Mouse (Mus musculus): ENCODE data around the gene Thsd4. TPM values are rescaled to one million over a fixed set of nuclear protein-coding genes. Genes with fewer than 3 reads are reported as not detected.

Thsd4 gene
- 1 to 10 TPM; 3.7 to 4.8 (median 4.2) TPM for total RNA-seq (2022)

DNA sequence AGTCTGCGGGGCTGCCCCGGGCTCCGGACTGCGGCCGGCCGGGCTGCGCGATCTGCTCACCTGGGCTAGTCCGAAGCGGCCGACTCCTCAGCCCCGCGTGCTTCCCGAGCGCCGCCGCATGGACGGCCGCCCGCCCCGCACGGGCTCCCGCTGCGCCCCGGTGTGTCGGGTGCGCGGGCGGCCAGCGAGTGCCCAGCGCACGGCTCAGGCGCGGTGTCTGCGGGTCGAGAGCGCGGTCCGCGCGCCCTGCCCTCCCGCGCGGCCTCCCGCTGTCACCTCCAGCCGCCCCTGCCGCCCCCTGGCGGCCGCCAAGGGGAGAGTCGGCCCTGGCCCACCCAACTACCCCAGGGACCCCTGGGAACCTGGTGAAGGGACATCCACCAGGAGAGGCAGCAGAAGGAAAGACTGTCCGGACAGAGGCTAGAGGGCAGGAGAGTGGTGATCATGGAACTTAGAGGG is at the start of gene Thsd4:
Gene Thsd4 (minus strand): TSS at position 241 of the 459 bp plus-strand sequence.
- DNase-seq (ENCODE audit: low spot score), result no peak

DNA sequence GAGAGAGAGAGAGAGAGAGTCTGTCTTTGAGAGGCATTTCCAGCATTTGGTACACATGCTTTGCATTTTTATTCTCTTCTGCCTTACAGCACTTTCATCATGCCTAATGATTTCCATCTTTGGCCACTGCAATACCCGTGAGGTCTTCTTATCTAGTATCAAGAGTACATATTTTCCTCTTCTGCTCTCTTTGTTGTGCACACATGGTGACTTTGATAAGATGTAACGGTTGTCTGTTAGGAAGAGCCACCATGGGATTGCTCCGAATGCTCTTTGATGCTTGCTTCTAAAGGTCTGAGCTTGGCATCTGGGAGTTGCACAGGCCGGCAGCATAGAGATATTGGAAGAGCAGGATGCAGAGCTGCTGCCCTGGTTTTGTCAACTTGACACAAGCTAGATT is 49.2 kb upstream of the Thsd4 start:
- DNase-seq (ENCODE audit: low spot score), result no peak

DNA sequence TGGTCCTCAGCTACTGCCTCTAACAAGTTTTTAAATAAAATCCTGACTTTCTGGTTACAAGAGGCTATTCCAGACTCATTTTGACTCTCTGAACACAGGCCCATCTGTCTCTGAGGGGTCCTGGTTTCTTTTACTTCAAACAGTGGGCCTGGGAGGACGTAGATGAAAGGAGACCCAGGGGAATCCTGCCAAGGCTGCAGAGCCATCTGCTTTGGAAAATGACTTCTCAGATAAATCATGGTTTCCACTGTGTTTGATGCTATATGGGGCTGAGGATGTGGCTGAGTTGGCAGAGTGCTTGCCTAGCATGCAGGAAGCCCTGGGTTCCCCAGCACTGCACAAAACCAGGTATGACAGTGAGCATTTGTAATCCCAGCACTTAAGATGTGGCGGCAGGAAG is 47.5 kb upstream of the Thsd4 start:
- DNase-seq (ENCODE audit: low spot score), result no peak

DNA sequence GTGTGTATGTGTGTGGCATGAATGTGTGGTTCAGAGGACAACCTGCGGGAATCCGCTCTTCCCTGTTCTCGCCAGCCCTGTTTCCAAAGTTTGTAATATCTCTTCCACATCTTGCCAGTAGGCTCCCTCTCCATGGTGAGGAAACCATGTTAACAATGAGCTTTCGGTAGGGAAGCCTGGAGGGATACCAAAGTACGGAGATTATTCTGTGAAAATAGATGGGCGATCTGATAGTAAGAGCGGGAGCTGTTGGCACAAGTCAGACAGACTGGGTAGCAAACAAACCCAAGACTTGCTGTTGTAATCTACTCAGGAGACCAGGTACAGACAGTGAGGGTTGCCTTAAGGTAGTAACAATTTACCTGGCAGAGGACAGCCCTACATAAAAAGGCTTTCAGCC is 42.0 kb upstream of the Thsd4 start:
- DNase-seq (ENCODE audit: low spot score), result no peak

DNA sequence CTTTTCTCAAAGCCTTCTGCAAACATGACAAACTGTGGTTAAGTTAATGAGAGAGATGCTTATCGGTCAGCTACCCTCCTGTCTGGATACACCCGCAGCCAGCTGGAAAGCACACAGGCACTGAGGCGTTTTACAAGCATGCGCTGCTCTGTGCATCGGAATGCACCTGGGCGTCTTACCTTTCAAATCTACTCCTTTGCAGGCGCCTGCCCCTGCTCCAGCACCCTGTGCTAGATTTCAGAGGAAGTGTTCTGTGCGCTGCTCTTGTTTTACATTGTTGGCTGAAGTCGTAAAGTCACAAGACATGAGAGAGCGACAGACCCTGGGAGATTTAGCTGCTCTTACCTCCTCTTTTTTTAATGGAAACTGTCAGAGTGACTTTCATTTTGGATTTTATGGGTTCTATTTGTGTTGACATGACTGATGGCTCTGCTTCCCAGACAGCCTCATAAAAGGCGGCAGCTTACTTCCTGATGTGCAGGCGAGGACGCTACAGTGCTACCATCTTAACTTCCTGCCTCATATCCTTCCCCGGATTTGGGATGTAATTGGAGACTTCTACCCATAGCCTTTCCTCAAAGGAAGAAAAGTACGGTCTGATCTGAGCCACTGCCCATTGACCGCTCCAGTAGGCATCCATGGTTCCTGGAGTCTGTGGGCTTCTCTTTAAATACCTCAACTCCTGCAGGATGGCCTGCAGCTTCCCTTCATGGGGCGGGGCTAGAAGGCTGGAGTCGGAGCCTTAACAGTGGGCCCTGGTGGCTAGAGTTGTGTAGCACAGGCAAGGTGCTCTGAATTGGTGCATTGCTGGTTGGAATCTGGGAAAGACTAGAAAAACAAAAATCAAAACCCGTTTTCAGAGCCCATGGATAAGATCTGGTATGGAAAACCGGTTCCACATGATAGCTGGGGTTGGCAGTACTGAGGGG is 40.9 kb upstream of the Thsd4 start:
- no peak for DNase-seq (ENCODE audit: low spot score)

DNA sequence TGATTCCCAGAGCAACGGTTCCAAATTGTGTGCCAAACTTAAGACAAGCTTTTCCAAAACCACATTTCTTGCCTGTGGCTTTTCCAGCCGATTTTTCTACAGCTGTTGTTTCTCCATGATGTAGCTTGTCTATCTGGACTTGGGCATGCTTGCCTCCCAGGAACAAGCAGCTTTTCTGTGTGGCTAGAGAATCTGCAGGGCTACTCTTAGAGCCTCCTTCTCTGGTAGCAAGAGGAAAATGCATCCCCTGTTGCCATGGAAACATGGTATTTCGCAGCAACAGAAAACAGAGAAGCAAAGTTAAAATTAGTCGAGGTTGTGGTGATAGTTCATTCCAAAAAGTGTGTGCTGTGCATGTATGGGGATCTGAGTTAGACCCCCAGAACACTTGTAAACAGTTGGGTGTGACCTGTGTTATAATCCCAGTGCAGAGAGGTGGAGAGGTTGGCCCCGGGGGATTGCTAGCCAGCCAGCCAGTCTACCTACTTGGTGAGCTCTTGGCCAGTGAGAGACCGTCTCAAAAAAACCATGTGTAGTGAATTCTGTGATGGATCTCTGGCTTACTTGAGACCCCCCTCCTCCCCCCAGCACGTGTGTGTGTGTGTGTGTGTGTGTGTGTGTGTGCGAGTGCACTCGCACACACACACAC is 39.9 kb upstream of the Thsd4 start:
- peak; percentile 6 for DNase-seq (ENCODE audit: low spot score)

DNA sequence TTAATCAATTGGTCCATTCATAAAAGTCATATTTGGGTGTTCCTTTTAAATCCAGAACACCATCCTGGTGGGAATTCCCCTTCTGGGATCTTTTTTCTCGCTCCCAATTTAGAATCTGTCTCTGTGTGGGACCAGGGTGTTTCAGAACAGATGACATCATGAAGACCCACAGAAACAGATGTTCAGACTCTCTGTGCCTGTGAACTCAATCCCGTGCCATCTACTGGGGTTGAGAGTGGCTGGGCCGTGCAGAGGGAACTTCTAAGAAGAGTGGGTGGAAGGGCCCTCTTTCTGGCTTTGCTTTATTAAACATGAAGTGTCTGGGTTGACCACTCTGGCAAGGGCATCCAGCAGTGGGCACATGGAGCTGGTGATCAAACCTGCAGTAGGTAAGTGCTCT is 36.7 kb upstream of the Thsd4 start:
- DNase-seq (ENCODE audit: low spot score), result no peak

DNA sequence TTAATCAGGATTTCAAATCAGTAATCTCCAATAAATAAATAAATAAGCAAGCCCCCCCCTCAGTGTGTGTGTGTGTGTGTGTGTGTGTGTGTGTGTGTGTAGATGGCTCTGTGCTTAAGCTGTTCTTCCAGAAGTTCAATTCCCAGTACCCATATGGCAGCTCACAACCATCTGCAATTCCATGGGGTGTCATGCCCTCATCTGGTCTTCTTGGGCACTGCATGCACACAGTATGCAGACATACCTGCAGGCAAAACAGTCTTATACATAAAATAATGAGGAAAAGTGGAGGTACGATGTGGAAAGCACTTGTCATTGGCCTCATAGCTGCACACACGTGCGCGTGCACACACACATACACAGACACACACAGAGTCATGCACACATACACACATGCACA is 29.4 kb upstream of the Thsd4 start:
- DNase-seq (ENCODE audit: low spot score), result no peak

DNA sequence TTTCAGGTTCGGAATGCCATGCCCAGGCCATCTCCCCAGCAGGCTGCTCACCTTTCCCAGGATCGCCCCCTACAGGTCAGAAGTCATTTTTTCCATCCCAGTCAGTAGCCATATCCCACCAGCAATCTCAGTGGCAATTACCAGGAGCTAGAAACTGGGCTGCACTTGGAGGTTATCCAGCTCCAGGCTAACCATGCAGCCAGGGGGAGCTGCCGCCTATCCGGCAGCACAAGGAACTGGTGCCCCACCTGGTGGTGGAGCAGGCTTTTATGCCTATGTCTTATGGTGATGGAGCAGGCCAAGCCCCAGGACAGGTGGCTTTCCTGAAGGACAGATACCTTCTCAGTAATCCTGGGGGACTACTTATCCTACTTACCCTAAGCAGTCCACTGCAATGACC is 26.3 kb upstream of the Thsd4 start:
- DNase-seq (ENCODE audit: low spot score), result peak; percentile 10

DNA sequence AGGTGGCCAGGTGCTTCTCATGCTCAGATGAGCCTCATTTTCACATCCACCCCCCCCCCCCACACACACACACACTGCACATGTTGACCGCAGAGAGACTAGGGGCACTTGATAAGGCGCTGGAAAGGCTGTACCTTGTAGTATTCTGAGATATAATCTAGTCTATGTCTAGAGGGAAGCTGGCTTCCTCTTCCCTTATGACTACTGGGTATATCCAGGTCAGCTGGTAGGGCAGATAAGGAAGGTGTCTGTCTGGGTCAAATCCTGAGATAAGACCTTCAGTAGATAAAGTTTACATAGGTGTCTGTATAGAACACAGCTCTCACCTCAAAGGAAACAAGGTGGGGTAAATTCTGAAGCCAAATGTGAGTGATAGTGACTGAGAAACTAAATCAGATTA is 24.3 kb upstream of the Thsd4 start:
- no peak for DNase-seq (ENCODE audit: low spot score)

DNA sequence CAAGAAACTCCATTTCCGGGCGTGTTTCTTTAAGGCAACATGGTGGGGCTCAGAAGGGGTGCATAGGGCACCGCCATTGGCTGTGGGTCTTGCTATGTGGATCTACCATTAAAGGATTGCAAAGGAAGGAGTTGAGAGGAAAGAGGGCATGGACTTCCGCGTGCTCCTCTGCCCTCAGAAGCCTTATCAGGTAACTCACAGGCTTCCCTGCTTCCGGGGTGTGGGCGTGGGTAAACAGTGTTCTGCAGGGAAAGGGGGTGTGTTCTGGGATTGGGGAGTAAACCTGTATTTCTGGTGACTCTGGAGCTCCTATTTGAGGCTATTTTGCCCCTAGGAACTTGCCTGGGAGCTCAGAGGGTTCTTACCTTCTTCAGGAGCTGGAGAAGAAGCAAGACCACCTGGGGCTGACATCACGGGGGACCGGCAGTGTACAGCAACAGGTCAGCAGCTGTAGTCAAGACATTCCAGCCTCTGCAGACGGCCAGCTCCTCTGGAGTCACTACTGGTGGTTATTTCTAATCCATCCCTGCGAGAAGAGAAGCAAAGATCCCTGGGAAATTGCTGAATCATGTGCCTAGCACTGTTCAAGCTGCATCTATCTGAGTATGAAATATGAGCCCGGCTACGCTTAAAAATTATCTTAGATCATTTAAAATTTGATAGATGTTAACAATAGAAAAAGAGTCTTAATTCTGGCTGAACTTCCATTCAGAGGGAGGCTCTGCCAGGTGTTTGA is 23.7 kb upstream of the Thsd4 start:
- no peak for DNase-seq (ENCODE audit: low spot score)

DNA sequence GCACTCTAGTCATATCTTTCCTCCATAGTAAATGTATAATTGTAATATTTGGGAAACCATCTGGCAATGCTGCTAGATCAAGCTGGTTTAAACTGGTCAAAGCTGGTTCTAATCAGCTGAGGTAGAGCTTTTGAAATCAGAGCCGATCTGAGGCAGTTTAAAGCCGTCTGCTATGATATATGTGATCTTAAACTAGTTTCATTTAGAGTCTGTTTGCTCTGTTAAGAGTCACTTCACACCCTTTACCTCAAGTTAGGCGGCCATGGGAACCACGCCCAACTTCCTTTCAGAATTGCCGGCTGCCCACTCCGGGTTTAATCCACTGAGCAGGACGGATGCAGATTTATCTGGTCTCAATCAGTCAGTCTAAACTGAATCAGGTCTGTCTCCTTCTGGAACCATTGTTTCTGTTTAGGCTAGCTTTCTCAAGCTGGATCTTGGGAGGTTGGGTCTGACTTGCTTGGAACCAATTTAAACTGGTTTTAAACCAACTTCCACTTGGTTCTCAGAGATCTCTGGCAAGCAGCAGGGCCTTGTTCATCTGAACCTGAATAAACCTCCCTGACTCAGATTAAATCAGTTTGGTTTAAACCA is 21.7 kb upstream of the Thsd4 start:
- DNase-seq (ENCODE audit: low spot score), result no peak

DNA sequence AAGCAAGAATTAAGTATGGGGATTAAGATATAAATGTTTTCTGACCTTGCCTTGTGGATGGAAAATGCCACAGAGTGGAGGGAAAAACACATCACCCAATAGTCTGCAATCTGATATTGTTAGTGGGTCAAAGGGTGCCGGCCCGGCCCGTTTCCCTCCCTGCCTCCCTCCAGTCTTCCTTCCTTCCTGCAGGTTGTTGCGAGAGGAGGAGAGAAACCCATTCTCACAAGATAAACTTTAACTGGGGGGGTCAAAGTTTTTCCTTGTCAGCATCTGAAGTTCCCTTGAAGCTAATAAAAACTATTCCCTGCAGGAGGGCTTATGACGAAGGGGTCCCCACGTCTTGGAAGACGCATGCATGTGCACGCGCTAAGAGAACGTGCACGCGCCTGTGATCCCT is 8.5 kb upstream of the Thsd4 start:
- no peak for DNase-seq (ENCODE audit: low spot score)

DNA sequence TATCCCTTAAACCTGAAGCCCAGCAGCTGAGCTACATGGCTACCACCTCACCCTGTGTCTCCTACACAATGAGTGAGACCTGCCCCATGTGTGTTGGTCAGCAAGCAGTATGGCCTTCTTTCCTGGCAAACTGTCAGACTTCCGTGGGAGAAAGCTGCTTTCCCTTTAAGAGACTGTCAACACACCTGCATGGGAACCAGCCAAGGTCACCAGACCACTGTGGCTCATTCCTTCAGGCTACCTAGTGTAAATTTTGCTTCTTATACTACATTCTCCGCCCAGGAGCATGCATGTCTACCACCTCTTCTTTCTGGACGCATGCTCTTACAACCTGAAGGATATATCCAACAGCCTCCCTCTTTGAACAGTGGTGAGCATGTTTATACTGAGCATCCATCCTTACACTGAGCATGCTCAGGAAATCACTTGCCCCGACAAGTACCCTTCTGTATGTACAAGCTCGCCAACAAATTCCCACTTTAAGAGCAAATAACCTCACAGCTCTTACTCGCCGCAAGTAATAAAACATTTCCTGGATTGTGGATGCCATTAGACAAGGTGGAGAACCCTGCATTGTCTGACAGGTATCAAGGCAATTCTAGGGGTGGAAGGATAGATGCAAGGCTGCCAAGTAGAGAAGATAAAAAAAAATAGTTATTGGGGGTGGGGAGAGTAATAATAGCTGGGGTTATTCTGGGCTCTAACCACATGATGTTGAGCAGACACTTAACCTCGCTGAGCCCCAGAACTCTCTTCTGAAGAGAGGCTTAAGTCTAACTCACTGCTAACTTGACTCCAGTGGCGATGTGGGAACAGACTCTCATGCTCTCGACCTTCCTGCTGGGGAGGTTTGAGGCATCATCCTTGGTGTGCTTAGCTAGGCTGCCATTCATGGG is 7.8 kb upstream of the Thsd4 start:
- DNase-seq (ENCODE audit: low spot score), result no peak

DNA sequence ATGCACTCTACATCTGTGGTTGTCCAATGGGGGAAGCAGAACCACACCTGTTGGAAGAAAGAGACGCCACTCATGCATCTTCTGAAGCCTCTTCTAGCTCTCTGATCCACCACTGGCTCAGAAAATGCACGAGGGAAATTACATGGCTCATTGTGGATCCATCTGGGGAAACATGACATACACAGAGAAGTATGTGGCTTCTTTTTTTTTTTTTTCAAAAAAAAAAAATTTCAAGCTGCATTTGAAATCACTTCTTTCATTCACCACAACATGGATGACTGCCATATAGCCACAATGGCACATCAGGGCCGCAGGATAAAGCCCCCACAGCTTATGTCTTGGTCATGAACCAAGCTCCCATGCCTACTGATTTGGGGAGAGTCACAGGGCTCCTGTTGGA is 6.4 kb upstream of the Thsd4 start:
- no peak for DNase-seq (ENCODE audit: low spot score)

DNA sequence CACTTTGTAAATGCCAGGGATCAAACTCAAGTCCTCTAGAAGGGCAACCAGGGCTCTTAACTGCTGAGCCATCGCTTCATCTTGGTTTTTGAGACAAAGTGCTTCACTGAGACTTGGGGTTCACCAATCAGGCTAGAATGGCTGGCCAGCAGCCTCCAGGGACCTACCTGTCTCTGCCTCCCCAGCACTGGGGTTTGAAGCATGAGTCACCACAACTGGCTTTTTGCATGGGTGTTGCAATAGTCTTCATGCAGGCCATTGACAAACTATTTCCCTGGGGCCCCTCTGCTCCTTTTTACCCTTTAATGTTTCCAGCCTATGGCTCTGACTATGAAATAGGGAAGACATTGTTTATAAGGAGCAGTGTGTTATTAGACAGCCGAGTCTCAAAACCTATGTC is 6.0 kb upstream of the Thsd4 start:
- DNase-seq (ENCODE audit: low spot score), result no peak

DNA sequence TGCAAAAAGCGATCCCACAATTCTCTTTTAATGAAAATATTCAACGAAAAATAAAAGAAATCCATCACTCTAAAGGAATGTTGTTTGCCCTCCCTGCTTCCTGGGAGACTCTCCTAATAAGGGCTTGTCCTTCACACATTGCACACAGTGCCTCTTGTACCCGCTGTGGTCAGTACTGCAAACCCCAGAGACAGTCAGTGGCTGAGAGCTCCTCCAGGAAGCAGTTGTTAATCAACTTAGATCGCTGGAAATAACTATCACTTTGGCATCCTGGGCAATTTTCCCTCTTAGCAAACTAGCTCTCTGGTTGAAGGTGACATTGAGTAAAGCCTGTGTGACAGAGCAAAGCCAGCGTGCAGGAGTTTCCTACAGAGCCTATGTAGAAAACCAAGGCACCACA is 5.2 kb upstream of the Thsd4 start:
- no peak for DNase-seq (ENCODE audit: low spot score)

DNA sequence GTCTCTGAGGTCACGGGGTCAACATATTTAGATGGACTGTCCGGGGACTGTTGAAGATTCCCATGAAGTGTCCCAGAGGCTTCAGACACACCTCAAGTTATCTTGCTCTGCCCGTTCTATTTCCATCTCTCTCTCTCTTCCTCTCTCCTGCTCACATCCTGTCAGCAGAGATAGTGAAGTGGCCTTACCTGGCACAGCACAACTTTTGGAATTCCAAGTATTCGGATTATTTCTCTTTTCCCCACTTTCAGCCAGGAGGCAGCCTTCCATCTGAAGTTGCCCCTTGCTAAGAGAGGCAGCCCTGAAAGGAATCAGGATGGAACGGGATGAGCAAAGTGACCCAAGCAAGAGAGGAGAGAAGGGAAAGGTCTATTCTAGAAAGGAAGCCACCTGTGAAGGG is 4.3 kb upstream of the Thsd4 start:
- no peak for DNase-seq (ENCODE audit: low spot score)

DNA sequence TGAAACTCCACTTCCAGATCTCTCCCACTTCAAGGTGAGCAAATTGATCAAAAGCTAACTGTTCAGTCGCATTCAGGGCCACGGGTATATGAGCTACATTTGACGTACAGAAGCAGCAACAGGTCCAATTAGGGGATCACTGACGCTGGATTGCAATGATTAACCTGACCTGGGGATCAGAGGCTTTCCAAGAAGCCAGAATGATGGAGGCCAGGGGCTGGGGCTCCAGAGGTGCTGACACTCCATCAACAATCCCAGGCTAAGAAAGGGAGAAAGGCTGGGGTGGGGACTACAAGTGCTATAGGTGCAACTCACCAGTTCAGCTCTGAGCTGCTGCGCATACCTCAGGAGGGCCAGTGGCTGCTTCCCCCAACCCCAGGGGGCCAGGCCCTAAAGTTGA is 703 bp downstream of the Thsd4 start:
- DNase-seq (ENCODE audit: low spot score), result no peak

DNA sequence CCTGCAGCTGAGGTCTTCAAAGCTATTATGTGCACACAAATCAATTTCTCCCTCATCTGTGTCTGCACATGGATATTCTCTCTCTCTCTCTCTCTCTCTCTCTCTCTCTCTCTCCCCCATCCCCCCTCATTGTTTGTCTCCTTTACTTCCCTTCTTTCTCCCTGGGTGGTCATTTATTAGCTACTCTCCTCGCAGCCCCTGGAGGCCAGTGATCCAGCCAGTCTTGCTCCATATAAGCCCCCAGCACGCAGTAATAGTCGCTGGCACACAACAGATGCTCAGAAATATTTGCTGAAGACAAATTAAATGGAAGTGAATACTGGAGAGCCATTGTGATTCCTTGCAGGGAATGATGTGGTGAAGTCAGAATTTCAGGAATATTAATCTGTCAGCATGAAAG is 2.2 kb downstream of the Thsd4 start:
- no peak for DNase-seq (ENCODE audit: low spot score)

DNA sequence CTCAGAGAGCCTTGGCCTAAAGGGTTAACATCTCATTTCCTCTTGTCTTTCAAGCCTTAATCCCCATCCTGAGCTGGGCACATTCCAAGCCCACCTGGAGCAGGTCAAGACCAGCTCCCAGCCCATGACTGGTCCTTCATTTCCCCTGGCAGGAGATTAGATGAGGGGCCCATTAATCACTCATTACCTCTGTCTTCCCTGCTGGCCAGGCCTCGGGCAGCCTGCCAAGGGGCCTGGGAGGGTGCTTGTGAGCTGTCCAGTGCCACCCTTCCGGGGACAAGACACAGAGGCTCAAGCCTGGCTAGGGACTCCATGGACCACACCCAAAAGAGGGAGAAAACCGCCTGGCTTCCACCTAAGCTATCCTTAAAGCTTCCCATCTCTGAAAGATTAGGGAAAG is 3.6 kb downstream of the Thsd4 start:
- DNase-seq (ENCODE audit: low spot score), result no peak
